Mouse (Mus musculus) heart, postnatal 14 days (tissue): ENCODE measurements at regions not wholly inside any gene's neighbourhood (a gene's known extent, or its start where the extent isn't known, plus 50 kb on each side); places are given as distances from the start of the nearest gene placed in this dataset.

ENCODE experiments used
- DNase-seq, 2 experiments: peaks; one replicate each; pipeline ENCODE4 v3.0.0; 2021 to 2022
- intact Hi-C: fragments of 180-260 bp; cut with DNase I; formaldehyde crosslinking; loops from one replicate; pipeline ENCODE4 v1.15.1; 2025

DNA sequence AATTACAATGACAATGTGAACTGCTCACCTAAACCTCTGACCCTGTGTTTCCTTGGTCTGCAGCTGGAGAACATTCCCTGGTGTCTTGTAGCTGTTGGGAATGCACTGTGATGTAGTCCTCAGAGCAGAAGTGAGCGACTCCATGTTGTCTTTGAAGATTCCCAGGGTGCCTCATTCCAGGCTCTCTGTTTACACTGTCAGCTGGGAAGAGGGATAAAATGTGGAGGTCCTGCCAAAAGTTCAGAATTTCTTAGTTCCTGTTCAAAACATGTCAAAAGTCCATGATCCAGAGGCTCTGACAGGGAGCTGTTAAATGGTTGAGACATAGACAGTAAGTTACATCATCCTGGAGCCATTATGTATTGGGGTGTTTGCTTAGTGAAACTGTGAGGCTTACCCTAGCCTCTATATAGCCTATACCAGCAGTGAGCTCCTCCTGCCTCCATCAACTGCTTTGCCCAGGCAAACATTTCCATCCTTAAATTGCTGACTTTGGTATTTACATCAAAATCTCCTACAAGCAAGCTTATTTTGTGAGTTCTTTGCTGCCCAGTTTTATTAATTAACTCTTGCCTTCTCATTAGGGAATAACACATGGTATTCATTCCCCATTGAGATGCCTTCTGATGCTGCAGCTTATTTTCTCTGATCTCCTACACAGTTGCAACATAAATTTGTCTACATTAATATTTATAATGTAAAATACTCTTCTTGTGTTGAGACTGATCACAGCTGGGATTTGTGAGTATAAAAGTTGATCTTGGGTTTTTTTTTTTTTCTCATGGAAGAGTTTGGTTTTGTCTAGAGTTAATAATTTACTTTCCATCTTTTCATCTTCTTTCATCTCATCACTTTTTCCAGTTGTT is 1170.2 kb downstream of the Sorcs3 start:
- intact Hi-C loops, result no loop called here
- DNase-seq, result no peak

DNA sequence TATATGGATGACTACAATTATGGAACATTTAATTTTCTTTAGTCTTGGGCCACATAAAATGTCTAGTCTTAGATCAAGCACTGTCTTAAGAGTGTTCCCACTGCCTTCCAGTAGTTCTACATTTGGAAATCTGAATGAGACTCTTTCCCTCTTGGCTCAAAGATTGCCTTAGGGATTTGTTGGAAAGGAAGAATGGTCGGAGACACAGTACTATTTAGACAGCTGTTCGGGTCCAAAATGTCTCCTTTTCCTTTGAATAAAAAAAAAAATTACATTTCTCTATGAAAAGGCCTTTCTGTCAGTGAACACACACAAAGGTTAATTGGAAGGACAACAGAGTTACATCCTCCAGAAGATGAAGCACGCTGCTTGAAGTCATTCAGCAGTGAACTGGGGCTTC is 1173.8 kb downstream of the Sorcs3 start:
- intact Hi-C loops, result no loop called here
- DNase-seq, result no peak

DNA sequence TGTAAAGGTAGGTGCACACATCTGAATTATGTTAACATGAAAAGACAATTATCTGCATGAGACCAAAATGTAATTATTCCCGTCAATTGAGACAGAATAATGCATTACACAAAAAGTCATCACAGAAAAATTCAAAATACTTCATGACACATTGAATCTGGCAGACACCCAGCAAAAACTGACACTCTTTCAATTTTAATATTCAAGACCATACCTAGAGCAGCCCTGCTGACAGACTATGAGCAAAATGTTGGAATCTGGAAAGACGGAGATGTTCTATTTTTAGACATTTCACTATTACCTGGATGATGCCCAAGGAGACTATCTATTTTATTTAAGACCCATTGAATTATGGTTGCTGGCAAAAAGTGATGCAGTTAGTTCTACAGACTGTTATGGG is 1190.4 kb downstream of the Sorcs3 start:
- DNase-seq, result no peak
- intact Hi-C loops, result no loop called here

DNA sequence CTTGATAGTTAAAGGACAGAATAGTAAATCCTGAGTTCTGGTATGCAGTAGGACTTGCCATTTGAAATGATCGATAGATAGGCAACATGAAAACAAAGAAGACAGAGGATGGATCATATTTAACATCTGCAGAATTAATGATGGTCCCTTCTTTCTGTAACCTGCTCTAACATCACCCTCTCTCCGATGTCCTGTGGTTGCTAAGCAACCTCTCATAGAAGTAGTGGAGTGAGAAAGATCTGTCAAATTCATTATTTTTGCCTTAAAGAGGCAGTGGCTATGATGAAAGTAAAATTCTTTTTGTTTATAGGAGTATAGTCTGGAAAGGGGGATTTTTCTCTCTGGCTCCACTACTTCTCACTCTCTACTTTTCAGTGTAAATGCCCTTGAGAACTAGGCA is 1209.5 kb downstream of the Sorcs3 start:
- DNase-seq, result no peak
- intact Hi-C loops, result no loop called here

DNA sequence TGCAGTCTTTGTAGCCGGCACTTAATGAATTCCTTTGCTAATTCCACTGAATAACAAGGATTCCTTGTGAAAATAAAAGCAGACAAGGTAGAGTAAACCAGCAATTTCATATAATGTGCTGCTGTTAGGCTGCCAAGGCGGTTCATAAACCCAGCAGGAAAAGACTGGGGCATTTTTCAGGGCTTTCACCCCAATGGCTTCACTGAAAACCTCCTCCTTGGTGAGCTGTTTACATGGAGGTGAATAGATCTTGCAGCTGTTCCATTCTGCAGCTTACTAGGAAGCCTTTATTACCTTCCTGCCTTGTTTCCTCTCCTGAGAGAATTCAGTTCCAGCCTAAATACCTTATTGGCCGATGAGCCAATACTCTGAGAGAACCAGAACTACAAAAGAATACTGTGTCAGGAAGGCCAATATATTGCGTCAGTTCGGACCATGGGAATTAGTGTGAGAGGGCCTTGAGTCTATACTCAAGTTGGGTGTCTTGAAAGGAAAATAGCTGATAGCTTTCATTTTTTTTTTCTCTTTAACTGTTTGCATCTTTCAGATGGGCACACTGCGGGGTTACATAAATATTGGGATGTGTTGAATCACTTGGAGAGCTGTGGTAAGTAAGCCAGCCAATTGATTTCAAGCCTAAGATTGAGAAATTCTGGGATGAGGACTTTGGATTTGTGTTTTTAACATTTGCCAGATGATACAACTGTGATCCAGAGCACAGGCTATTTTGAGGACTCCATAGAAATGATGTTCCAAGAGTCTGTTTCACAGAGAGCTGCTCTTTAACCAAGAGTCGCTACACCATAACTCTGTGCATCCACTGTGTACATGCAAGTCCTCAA is 1217.5 kb downstream of the Sorcs3 start:
- DNase-seq, result no peak
- intact Hi-C loops, result no loop called here
